Mouse (Mus musculus) embryonic facial prominence, embryonic 13.5 days (tissue): ENCODE results near the gene Xrcc5. TPM values are rescaled to one million over a fixed set of nuclear protein-coding genes. Genes with fewer than 3 reads are reported as not detected.

Source experiments
- ATAC-seq: fragments of 200-750 bp; cut with Nextera tagmentation; 2 replicates; pipeline ENCODE4 v1.8.0; 2017; ENCODE audit warnings: low read depth; ENCODE audit not compliant: insufficient number of reproducible peaks, insufficient read depth, low FRiP score, low TSS enrichment
- H3K27ac ChIP-seq: fragments of 300-500 bp; sonication (generic); 2 replicates; pipeline ENCODE4 v1.5.1; 2015; ENCODE audit warnings: moderate library complexity, mild to moderate bottlenecking, inconsistent platforms
- H3K27me3 ChIP-seq: fragments of 300-500 bp; sonication (generic); 2 replicates; pipeline ENCODE4 v1.6.1; 2015; ENCODE audit warnings: mild to moderate bottlenecking, inconsistent platforms
- H3K36me3 ChIP-seq: fragments of 300-500 bp; sonication (generic); 2 replicates; pipeline ENCODE4 v1.6.1; 2015; ENCODE audit warnings: mild to moderate bottlenecking, inconsistent platforms
- H3K4me1 ChIP-seq: fragments of 300-500 bp; sonication (generic); 2 replicates; pipeline ENCODE4 v1.6.1; 2015; ENCODE audit warnings: inconsistent platforms
- H3K4me2 ChIP-seq: fragments of 300-500 bp; sonication (generic); 2 replicates; pipeline ENCODE4 v1.6.1; 2015; ENCODE audit warnings: moderate library complexity, mild to moderate bottlenecking, inconsistent platforms
- H3K4me3 ChIP-seq: fragments of 300-500 bp; sonication (generic); 2 replicates; pipeline ENCODE4 v1.5.1; 2015; ENCODE audit warnings: mild to moderate bottlenecking, inconsistent platforms
- H3K9ac ChIP-seq: fragments of 300-500 bp; sonication (generic); 2 replicates; pipeline ENCODE4 v1.6.1; 2015; ENCODE audit warnings: mild to moderate bottlenecking, inconsistent platforms
- H3K9me3 ChIP-seq: fragments of 300-500 bp; sonication (generic); 2 replicates; pipeline ENCODE4 v1.6.1; 2016; ENCODE audit warnings: inconsistent platforms
- WGBS: fragments of 180-500 bp; shearing (Covaris S2); methylation state at CpG from one replicate; pipeline ENCODE4 v1.1.7; 2015; ENCODE audit warnings: mixed read lengths; 5-methylcytosine and 5-hydroxymethylcytosine counted together
- polyA plus RNA-seq: library from polyadenylated mRNA; unstranded; fragments of >200 nt; fragmentation: Nextera tagmentation; extraction: Ambion mirVana; gene quantifications from 2 replicates; pipeline ENCODE4 v1.2.1, GENCODE M21; 2015

The Xrcc5 gene
- polyA plus RNA-seq, 1 experiment from 2014 or later = 49.8 TPM

- H3K36me3 ChIP-seq = peaks cover 77% of the 10 kb centered on the region
These were observed 9.2 kb downstream of the Xrcc5 start for GRCm38 (mm10) chr1:72316409-72316808.

GRCm38 (mm10) chr1:72316901-72317300, 9.7 kb downstream of the Xrcc5 start:
- Histone ChIP-seq H3K36me3 (peaks cover 72% of the 10 kb centered on the region), H3K9ac (no peak overlapping the region), H3K4me1 (no peaks in the 10 kb centered on the region), H3K27ac (no peak overlapping the region), H3K4me2 (no peak overlapping the region), H3K9me3 (no peaks in the 10 kb centered on the region), H3K27me3 (no peaks in the 10 kb centered on the region), H3K4me3 (no peak overlapping the region)
- ATAC-seq = no peak
- WGBS = 77% methylated on average over 7 of the region's 7 CpGs

More at GRCm38 (mm10) chr1:72316409-72316808, 9.2 kb downstream of the Xrcc5 start:
- H3K4me1 ChIP-seq = no peaks in the 10 kb centered on the region
- no peaks in the 10 kb centered on the region for H3K27me3 ChIP-seq
- H3K4me3 ChIP-seq = no peak overlapping the region
- ATAC-seq = no peak
- H3K9me3 ChIP-seq = no peaks in the 10 kb centered on the region
- no peak overlapping the region for H3K27ac ChIP-seq
- no peak overlapping the region for H3K4me2 ChIP-seq
- H3K9ac ChIP-seq = no peak overlapping the region
- WGBS = 74% methylated on average over 8 of the region's 8 CpGs

GRCm38 (mm10) chr1:72320759-72321158, 13.5 kb downstream of the Xrcc5 start:
- ATAC-seq = no peak
- Histone ChIP-seq H3K9me3 (no peaks in the 10 kb centered on the region), H3K4me3 (no peak overlapping the region), H3K27ac (no peak overlapping the region), H3K27me3 (no peaks in the 10 kb centered on the region), H3K36me3 (peaks cover 77% of the 10 kb centered on the region), H3K4me1 (no peaks in the 10 kb centered on the region), H3K4me2 (no peak overlapping the region), H3K9ac (no peak overlapping the region)
- WGBS = 92% methylated on average over 5 of the region's 5 CpGs

GRCm38 (mm10) chr1:72323248-72323647, 16.0 kb downstream of the Xrcc5 start:
- Histone ChIP-seq H3K36me3 (peaks cover 79% of the 10 kb centered on the region), H3K4me1 (no peaks in the 10 kb centered on the region), H3K4me3 (no peak overlapping the region), H3K4me2 (no peak overlapping the region), H3K27me3 (no peaks in the 10 kb centered on the region), H3K27ac (no peak overlapping the region), H3K9ac (no peak overlapping the region), H3K9me3 (no peaks in the 10 kb centered on the region)
- 93% methylated on average over 4 of the region's 4 CpGs for WGBS
- ATAC-seq = no peak

- H3K9me3 ChIP-seq = no peaks in the 10 kb centered on the region
- H3K4me3 ChIP-seq = no peak overlapping the region
- H3K9ac ChIP-seq = no peak overlapping the region
- ATAC-seq = no peak
- no peak overlapping the region for H3K27ac ChIP-seq
- 93% methylated on average over 11 of the region's 11 CpGs for WGBS
- peaks cover 81% of the 10 kb centered on the region for H3K36me3 ChIP-seq
- no peaks in the 10 kb centered on the region for H3K4me1 ChIP-seq
- H3K27me3 ChIP-seq = no peaks in the 10 kb centered on the region
- H3K4me2 ChIP-seq = no peak overlapping the region
These were observed 19.1 kb downstream of the Xrcc5 start for GRCm38 (mm10) chr1:72326162-72326821.

- no peak for ATAC-seq
- Histone ChIP-seq H3K9ac (no peak overlapping the region), H3K4me3 (no peak overlapping the region), H3K27ac (no peak overlapping the region), H3K36me3 (peaks cover 71% of the 10 kb centered on the region), H3K27me3 (no peaks in the 10 kb centered on the region), H3K4me2 (no peak overlapping the region), H3K4me1 (no peaks in the 10 kb centered on the region), H3K9me3 (no peaks in the 10 kb centered on the region)
- WGBS = 93% methylated on average over 11 of the region's 11 CpGs
These were observed 27.6 kb downstream of the Xrcc5 start for GRCm38 (mm10) chr1:72334807-72335206.

- Histone ChIP-seq H3K9me3 (no peaks in the 10 kb centered on the region), H3K27ac (no peak overlapping the region), H3K4me1 (no peaks in the 10 kb centered on the region), H3K4me2 (no peak overlapping the region), H3K27me3 (no peaks in the 10 kb centered on the region), H3K4me3 (no peak overlapping the region), H3K36me3 (peaks cover 71% of the 10 kb centered on the region), H3K9ac (no peak overlapping the region)
- WGBS = 92% methylated on average over 8 of the region's 8 CpGs
- ATAC-seq = no peak
These were observed 29.6 kb downstream of the Xrcc5 start for GRCm38 (mm10) chr1:72336780-72337179.

GRCm38 (mm10) chr1:72338341-72338740, 31.1 kb downstream of the Xrcc5 start:
- no peak overlapping the region for H3K4me3 ChIP-seq
- ATAC-seq = no peak
- 91% methylated on average over 5 of the region's 5 CpGs for WGBS
- H3K36me3 ChIP-seq = peaks cover 74% of the 10 kb centered on the region
- no peak overlapping the region for H3K9ac ChIP-seq
- H3K9me3 ChIP-seq = no peaks in the 10 kb centered on the region
- H3K4me1 ChIP-seq = no peaks in the 10 kb centered on the region
- no peaks in the 10 kb centered on the region for H3K27me3 ChIP-seq
- H3K27ac ChIP-seq = no peak overlapping the region
- no peak overlapping the region for H3K4me2 ChIP-seq

- no peaks in the 10 kb centered on the region for H3K27me3 ChIP-seq
- H3K4me3 ChIP-seq = no peak overlapping the region
- no peaks in the 10 kb centered on the region for H3K9me3 ChIP-seq
- no peak overlapping the region for H3K4me2 ChIP-seq
- H3K4me1 ChIP-seq = no peaks in the 10 kb centered on the region
- peaks cover 71% of the 10 kb centered on the region for H3K36me3 ChIP-seq
- H3K9ac ChIP-seq = no peak overlapping the region
- 60% methylated on average over 6 of the region's 6 CpGs for WGBS
- ATAC-seq = no peak
- no peak overlapping the region for H3K27ac ChIP-seq
These were observed 40.7 kb downstream of the Xrcc5 start for GRCm38 (mm10) chr1:72347873-72348272.

GRCm38 (mm10) chr1:72354856-72355255, 47.6 kb downstream of the Xrcc5 start:
- Histone ChIP-seq H3K4me3 (no peak overlapping the region), H3K9ac (no peak overlapping the region), H3K27me3 (no peaks in the 10 kb centered on the region), H3K9me3 (no peaks in the 10 kb centered on the region), H3K4me1 (no peaks in the 10 kb centered on the region), H3K4me2 (no peak overlapping the region), H3K27ac (no peak overlapping the region), H3K36me3 (peaks cover 52% of the 10 kb centered on the region)
- no peak for ATAC-seq
- 98% methylated on average over 2 of the region's 2 CpGs for WGBS

- Histone ChIP-seq H3K4me1 (no peaks in the 10 kb centered on the region), H3K9me3 (no peaks in the 10 kb centered on the region), H3K27ac (no peak overlapping the region), H3K36me3 (peaks cover 50% of the 10 kb centered on the region), H3K4me3 (no peak overlapping the region), H3K9ac (no peak overlapping the region), H3K4me2 (no peak overlapping the region), H3K27me3 (no peaks in the 10 kb centered on the region)
- 87% methylated on average over 2 of the region's 2 CpGs for WGBS
- ATAC-seq = no peak
These were observed 51.0 kb downstream of the Xrcc5 start for GRCm38 (mm10) chr1:72358216-72358615.

- Histone ChIP-seq H3K4me2 (no peak overlapping the region), H3K27ac (no peak overlapping the region), H3K9me3 (no peaks in the 10 kb centered on the region), H3K36me3 (peaks cover 52% of the 10 kb centered on the region), H3K4me1 (no peaks in the 10 kb centered on the region), H3K9ac (no peak overlapping the region), H3K4me3 (no peak overlapping the region), H3K27me3 (no peaks in the 10 kb centered on the region)
- no peak for ATAC-seq
- 85% methylated on average over 2 of the region's 2 CpGs for WGBS
These were observed 52.2 kb downstream of the Xrcc5 start for GRCm38 (mm10) chr1:72359462-72359861.
